Mouse (Mus musculus): ENCODE results near the gene Napsa. TPM values are rescaled to one million over a fixed set of nuclear protein-coding genes. Genes with fewer than 3 reads are reported as not detected.

Napsa gene
- total RNA-seq (2022): not detected

- DNase-seq (ENCODE audit: low spot score in 2 of 2): no peak
Observed at GRCm38 (mm10) chr7:44572213-44572701, at the start of gene Napsa. Gene Napsa, plus strand, starts transcription at chr7:44572380.

GRCm38 (mm10) chr7:44523056-44523455 is 49.1 kb upstream of the Napsa start:
- no peak for DNase-seq (ENCODE audit: low spot score in 2 of 2)

GRCm38 (mm10) chr7:44524502-44524901 is 47.7 kb upstream of the Napsa start, which contains the start of gene Mybpc2:
Gene Mybpc2, minus strand, starts transcription at chr7:44524656.
- DNase-seq (ENCODE audit: low spot score in 2 of 2): no peak

- no peak for DNase-seq (ENCODE audit: low spot score in 2 of 2)
Observed at GRCm38 (mm10) chr7:44525126-44525832, 46.9 kb upstream of the Napsa start.

- DNase-seq (ENCODE audit: low spot score in 2 of 2): no peak
Observed at GRCm38 (mm10) chr7:44526414-44527154, 45.6 kb upstream of the Napsa start.

- DNase-seq (ENCODE audit: low spot score in 2 of 2): peak; percentile 62 to 75
Observed at GRCm38 (mm10) chr7:44527483-44528398, 44.4 kb upstream of the Napsa start.

GRCm38 (mm10) chr7:44529518-44529917 is 42.7 kb upstream of the Napsa start:
- DNase-seq (ENCODE audit: low spot score in 2 of 2): no peak

GRCm38 (mm10) chr7:44530507-44530906 is 41.7 kb upstream of the Napsa start:
- DNase-seq (ENCODE audit: low spot score in 2 of 2): no peak

GRCm38 (mm10) chr7:44531207-44531606 is 41.0 kb upstream of the Napsa start:
- DNase-seq (ENCODE audit: low spot score in 2 of 2): no peak

GRCm38 (mm10) chr7:44531946-44532732 is 40.0 kb upstream of the Napsa start, which contains the start of gene Spib:
Gene Spib, minus strand, starts transcription at chr7:44532071.
- DNase-seq (ENCODE audit: low spot score in 2 of 2): no peak

GRCm38 (mm10) chr7:44532918-44533745 is 39.0 kb upstream of the Napsa start:
- DNase-seq (ENCODE audit: low spot score in 2 of 2): no peak

GRCm38 (mm10) chr7:44533746-44534045 is 38.5 kb upstream of the Napsa start:
- DNase-seq (ENCODE audit: low spot score in 2 of 2): no peak

GRCm38 (mm10) chr7:44534242-44534641 is 37.9 kb upstream of the Napsa start:
- DNase-seq (ENCODE audit: low spot score in 2 of 2): no peak

GRCm38 (mm10) chr7:44534656-44535441 is 37.3 kb upstream of the Napsa start:
- DNase-seq (ENCODE audit: low spot score in 2 of 2): no peak

GRCm38 (mm10) chr7:44535657-44536589 is 36.3 kb upstream of the Napsa start:
- no peak for DNase-seq (ENCODE audit: low spot score in 2 of 2)

GRCm38 (mm10) chr7:44536590-44536968 is 35.6 kb upstream of the Napsa start:
- peak in 1 of 2 experiments; percentile 77 for DNase-seq (ENCODE audit: low spot score in 2 of 2)

- no peak for DNase-seq (ENCODE audit: low spot score in 2 of 2)
Observed at GRCm38 (mm10) chr7:44537009-44537408, 35.2 kb upstream of the Napsa start.

GRCm38 (mm10) chr7:44537496-44537895 is 34.7 kb upstream of the Napsa start:
- no peak for DNase-seq (ENCODE audit: low spot score in 2 of 2)

Data from left cerebral cortex, adult 8-10 months (tissue).